Mouse (Mus musculus) erythroblast, embryonic 14.5 days (primary cell): ENCODE data around the gene Yjefn3. TPM values are rescaled to one million over a fixed set of nuclear protein-coding genes. Genes with fewer than 3 reads are reported as not detected.
A peak's percentile ranks its signal among the peaks of the same experiment; 100 is the strongest.

Source experiments
- H3K27me3 ChIP-seq: 2 replicates; pipeline ENCODE4 v1.6.1; 2012; ENCODE audit warnings: inconsistent platforms; ENCODE audit not compliant: control insufficient read depth
- H3K36me3 ChIP-seq: 2 replicates; pipeline ENCODE4 v1.6.1; 2012; ENCODE audit warnings: mild to moderate bottlenecking, inconsistent platforms; ENCODE audit not compliant: control insufficient read depth
- H3K4me1 ChIP-seq: 2 replicates; pipeline ENCODE4 v1.6.1; 2012; ENCODE audit warnings: inconsistent platforms; ENCODE audit not compliant: control insufficient read depth
- H3K4me3 ChIP-seq: replicated peaks from 2 replicates; pipeline ENCODE3; 2012; ENCODE audit warnings: moderate library complexity, mild to moderate bottlenecking, inconsistent platforms
- H3K9me3 ChIP-seq: 2 replicates; pipeline ENCODE4 v1.6.1; 2012; ENCODE audit warnings: low read length, inconsistent platforms, mixed read lengths; ENCODE audit not compliant: control insufficient read depth
- GATA1 ChIP-seq: IDR thresholded peaks from 2 replicates; pipeline ENCODE4 v1.6.1; 2012; ENCODE audit warnings: low read length, inconsistent platforms, mixed read lengths
- TAL1 ChIP-seq: IDR thresholded peaks from 3 replicates; pipeline ENCODE4 v1.6.1; 2012; ENCODE audit warnings: low read length, inconsistent platforms, mixed read lengths
- polyA plus RNA-seq: library from polyadenylated mRNA; stranded (reverse); fragments of >175 nt; gene quantifications from 2 replicates; pipeline ENCODE4 v1.2.3, GENCODE M21; 2012

The Yjefn3 gene
- polyA plus RNA-seq, 1 experiment = 0.17 TPM

DNA sequence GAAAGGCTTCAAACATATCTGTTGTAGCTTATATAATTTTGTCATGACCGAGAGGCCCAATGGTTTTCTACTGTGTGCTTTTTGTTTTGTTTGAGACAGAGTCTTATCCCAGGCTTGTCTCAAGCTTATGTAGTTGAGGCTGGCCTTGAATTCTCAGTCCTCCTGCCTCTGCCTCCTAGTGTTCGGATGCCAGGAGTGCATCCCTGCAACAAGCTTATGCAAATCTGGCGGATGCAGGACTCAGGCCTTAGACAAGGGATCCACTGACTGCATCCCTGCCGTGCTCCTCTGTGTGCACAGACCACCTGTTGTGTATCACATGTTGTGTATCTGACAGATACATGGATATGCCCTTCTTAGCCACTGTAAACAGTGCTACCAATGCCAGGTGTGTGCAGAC, 41.7 kb downstream of the Yjefn3 start:
- H3K4me1 ChIP-seq = peaks cover 17% of the 10 kb centered on the region
- no peaks in the 10 kb centered on the region for H3K9me3 ChIP-seq
- TF ChIP-seq GATA1 = no peak
- no peak for TF ChIP-seq TAL1
- no peak overlapping the region for H3K4me3 ChIP-seq
- no peaks in the 10 kb centered on the region for H3K27me3 ChIP-seq
- H3K36me3 ChIP-seq = no peaks in the 10 kb centered on the region

DNA sequence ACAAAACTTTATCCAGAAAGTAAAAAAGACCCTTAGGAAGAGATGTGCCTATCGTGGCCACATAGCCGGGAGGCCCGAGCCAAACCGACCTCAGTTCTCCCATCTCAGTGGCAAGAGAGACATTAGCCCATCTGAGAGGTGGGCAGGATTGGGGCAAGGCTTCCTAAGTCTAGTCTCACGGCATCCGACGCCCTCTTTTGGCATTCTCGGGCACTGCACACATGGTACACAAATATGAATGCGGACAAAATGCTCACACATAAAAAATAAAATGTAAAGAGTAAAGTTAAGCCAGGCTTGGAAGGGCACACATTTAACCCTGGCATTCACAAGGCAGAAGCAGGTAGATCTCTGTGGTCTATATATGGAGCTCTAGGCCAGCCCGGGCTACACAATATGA, 48.6 kb downstream of the Yjefn3 start:
- H3K27me3 ChIP-seq = no peaks in the 10 kb centered on the region
- TF ChIP-seq TAL1 (no peak), GATA1 (no peak)
- H3K9me3 ChIP-seq = no peaks in the 10 kb centered on the region
- no peak overlapping the region for H3K4me3 ChIP-seq
- no peaks in the 10 kb centered on the region for H3K36me3 ChIP-seq
- peaks cover 33% of the 10 kb centered on the region for H3K4me1 ChIP-seq

DNA sequence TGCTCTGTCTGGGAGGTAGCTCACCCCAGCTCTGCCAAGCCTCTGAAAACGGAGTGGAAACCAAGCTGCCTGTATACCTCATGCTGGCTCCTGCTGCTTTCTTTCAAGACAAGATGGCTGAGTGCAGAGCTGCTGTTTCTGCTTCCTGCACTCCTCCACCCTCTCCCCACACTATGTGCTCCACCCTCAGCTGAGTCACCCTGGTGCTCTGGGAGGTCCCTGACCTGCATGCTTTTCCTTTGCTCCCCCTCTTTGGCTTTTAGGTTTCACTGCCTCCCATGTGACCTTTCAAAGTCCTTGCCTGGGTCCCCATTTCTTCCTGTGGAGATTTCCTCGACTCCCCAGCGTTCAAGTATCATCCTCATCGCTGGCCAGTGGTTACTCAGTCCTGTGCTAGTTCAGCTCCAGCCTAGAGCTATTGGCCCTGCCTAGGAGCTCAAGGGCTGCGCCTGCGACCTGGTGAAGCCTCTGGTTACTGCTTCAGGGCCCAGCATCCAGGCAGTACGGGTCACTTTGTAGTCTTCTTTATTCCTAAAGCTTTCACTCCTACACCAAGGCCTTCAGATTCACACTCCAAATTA, 51.5 kb downstream of the Yjefn3 start:
- Histone ChIP-seq H3K27me3 (no peaks in the 10 kb centered on the region), H3K9me3 (no peaks in the 10 kb centered on the region), H3K4me1 (peaks cover 40% of the 10 kb centered on the region), H3K36me3 (no peaks in the 10 kb centered on the region), H3K4me3 (peak overlapping the region; percentile 3)
- TF ChIP-seq TAL1 = no peak

DNA sequence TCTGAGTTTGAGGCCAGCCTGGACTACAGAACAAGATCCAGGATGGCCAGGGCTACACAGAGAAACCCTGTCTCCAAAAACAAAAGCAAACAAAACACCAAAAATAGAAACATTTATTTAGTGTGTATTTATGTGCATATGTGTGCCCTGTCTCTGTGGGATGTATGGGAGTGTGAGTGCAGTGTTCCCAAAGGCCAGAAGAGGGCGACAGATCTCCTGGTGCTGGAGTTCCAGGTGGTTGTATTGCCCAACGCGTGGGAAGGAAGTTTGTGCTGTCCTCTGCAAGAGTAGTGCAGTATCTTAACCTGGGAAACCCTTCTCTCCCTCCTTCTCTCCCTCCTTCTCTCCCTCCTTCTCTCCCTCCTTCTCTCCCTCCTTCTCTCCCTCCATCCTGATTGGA, 52.6 kb downstream of the Yjefn3 start:
- Histone ChIP-seq H3K4me3 (no peak overlapping the region), H3K9me3 (no peaks in the 10 kb centered on the region), H3K36me3 (no peaks in the 10 kb centered on the region), H3K27me3 (no peaks in the 10 kb centered on the region), H3K4me1 (peaks cover 40% of the 10 kb centered on the region)
- TF ChIP-seq TAL1 = no peak
- no peak for TF ChIP-seq GATA1

DNA sequence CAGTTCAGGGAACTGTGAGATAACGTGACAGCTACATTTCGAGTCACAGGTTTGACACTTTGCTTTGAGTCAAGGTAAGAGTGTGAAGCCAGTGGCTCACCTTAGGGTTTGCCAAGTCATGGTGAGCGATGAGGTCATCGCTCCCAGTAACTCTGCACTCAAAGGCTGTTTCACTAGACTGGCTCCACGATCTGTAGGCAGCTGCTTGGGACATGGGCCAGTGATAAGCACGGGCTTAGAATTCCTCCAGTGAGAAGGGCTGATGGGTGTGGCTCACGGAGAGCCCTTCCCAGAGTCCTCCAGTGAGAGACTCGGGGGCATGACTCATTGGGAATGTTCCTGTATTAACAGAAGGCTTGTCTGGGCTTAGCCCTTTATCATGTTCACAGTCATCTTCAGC, 53.6 kb downstream of the Yjefn3 start:
- Histone ChIP-seq H3K27me3 (no peaks in the 10 kb centered on the region), H3K4me3 (no peak overlapping the region)
- TF ChIP-seq GATA1 = no peak
- TF ChIP-seq TAL1 = no peak

DNA sequence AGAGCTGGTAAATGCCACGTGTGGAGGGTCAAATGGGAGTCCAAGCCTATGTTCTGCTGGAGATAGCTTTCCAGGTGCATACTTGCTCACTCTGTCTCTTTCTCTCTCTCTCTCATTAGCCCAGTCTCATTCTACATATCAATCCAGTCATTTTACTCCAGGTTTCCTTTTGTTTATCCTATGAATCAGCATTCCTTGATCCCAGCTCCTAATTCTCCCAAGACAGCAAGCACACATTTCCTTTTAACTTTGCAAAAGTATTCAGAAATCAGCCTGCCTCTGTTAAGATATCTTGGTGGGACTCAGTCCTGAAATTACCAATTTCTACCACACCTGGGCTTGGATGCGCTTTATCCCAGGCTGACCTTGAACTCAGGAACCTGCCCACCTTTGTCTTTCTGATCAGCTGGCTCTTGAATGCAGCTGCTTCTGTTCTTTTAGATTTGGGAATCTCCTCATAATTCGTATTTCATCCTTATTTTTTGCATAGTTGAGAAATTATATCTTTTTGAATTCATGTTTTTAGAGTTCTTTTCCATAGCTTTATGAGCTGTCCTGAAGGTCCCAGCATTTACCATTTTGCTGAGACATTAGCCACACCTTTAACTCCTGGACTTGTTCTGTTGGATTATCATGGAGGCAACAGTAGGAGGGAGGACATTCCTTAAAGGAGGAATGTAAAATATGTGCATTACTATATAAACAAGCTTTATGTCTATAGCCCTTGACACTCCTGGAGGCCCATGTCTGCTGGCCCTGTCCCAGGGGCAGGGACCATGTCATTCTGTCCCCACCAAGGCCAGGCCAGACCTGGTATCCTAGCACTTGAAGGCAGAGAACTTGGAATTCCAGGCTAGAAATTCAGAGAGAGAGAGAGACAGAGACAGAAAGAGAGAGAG, 55.1 kb downstream of the Yjefn3 start:
- Histone ChIP-seq H3K36me3 (no peaks in the 10 kb centered on the region), H3K4me3 (no peak overlapping the region), H3K9me3 (no peaks in the 10 kb centered on the region), H3K4me1 (peaks cover 42% of the 10 kb centered on the region), H3K27me3 (no peaks in the 10 kb centered on the region)
- TF ChIP-seq TAL1 (no peak), GATA1 (no peak)

More for the DNA sequence above, 53.6 kb downstream of the Yjefn3 start:
- H3K36me3 ChIP-seq = no peaks in the 10 kb centered on the region
- H3K4me1 ChIP-seq = peaks cover 42% of the 10 kb centered on the region
- H3K9me3 ChIP-seq = no peaks in the 10 kb centered on the region

Other genes starting within 250 kb of the Yjefn3 start
- not detected in 2 replicates for gene Zfp964, start 248.2 kb downstream of the Yjefn3 start, polyA plus RNA-seq
- 0.08 and 0.14 TPM in 2 replicates for gene Zfp869, start 192.0 kb downstream of the Yjefn3 start, polyA plus RNA-seq
- 0.10 TPM in 1 of 2 replicates, not detected in the other for gene Zfp963, start 152.7 kb downstream of the Yjefn3 start, polyA plus RNA-seq
- not detected in 2 replicates for gene Gm20422, start 127.8 kb downstream of the Yjefn3 start, polyA plus RNA-seq
- gene Atp13a1, start 111.5 kb downstream of the Yjefn3 start, polyA plus RNA-seq = 2.2 and 2.3 TPM in 2 replicates
- gene Zfp866, start 111.5 kb downstream of the Yjefn3 start, polyA plus RNA-seq = 0.07 and 0.09 TPM in 2 replicates
- gene Gmip, start 94.0 kb downstream of the Yjefn3 start, polyA plus RNA-seq = 0.22 and 0.32 TPM in 2 replicates
- gene Lpar2, start 80.3 kb downstream of the Yjefn3 start, polyA plus RNA-seq = 0.01 TPM in 1 of 2 replicates, not detected in the other
- gene Pbx4, start 70.2 kb downstream of the Yjefn3 start, polyA plus RNA-seq = 0.13 and 0.24 TPM in 2 replicates
- not detected in 2 replicates for gene Cilp2, start 15.0 kb downstream of the Yjefn3 start, polyA plus RNA-seq
- gene Tssk6, start 528 bp downstream of the Yjefn3 start, polyA plus RNA-seq = 0.10 and 0.18 TPM in 2 replicates
- 18.1 and 19.7 TPM in 2 replicates for gene Ndufa13, start 154 bp downstream of the Yjefn3 start, polyA plus RNA-seq
- 5.9 and 8.1 TPM in 2 replicates for gene Gatad2a, start 93.7 kb upstream of the Yjefn3 start, polyA plus RNA-seq
- 1.5 TPM in 2 replicates for gene Mau2, start 140.0 kb upstream of the Yjefn3 start, polyA plus RNA-seq
- gene Sugp1, start 140.1 kb upstream of the Yjefn3 start, polyA plus RNA-seq = 4.0 TPM in 2 replicates
- 0.03 TPM in 1 of 2 replicates, not detected in the other for gene Tm6sf2, start 170.2 kb upstream of the Yjefn3 start, polyA plus RNA-seq
- not detected in 2 replicates for gene Hapln4, start 180.7 kb upstream of the Yjefn3 start, polyA plus RNA-seq
- not detected in 2 replicates for gene Ncan, start 218.2 kb upstream of the Yjefn3 start, polyA plus RNA-seq
- gene Nr2c2ap, start 228.6 kb upstream of the Yjefn3 start, polyA plus RNA-seq = 0.21 and 0.41 TPM in 2 replicates
- 1.8 and 2.5 TPM in 2 replicates for gene Rfxank, start 236.4 kb upstream of the Yjefn3 start, polyA plus RNA-seq
- gene Borcs8, start 236.8 kb upstream of the Yjefn3 start, polyA plus RNA-seq = 2.9 and 4.0 TPM in 2 replicates
- gene Mef2b, start 237.0 kb upstream of the Yjefn3 start, polyA plus RNA-seq = 0.14 and 0.29 TPM in 2 replicates